Mouse (Mus musculus) heart, embryonic 13.5 days (tissue): Measurements from ENCODE around the gene Fdps. TPM values are rescaled to one million over a fixed set of nuclear protein-coding genes. Genes with fewer than 3 reads are reported as not detected.

Experiments used
- ATAC-seq: fragments of 200-750 bp; cut with Nextera tagmentation; 2 replicates; pipeline ENCODE4 v1.8.0; 2017; ENCODE audit warnings: moderate TSS enrichment; ENCODE audit not compliant: insufficient number of reproducible peaks, low FRiP score, low TSS enrichment; ENCODE audit errors: extremely low read depth
- H3K27ac ChIP-seq: fragments of 300-500 bp; sonication (generic); replicated peaks from 2 replicates; pipeline ENCODE4 v1.5.1; 2015; ENCODE audit warnings: moderate library complexity, mild to moderate bottlenecking, inconsistent platforms
- H3K27me3 ChIP-seq: fragments of 300-500 bp; sonication (generic); replicated peaks from 2 replicates; pipeline ENCODE4 v1.6.1; 2015; ENCODE audit warnings: mild to moderate bottlenecking, inconsistent platforms
- H3K36me3 ChIP-seq: fragments of 300-500 bp; sonication (generic); 2 replicates; pipeline ENCODE4 v1.6.1; 2015; ENCODE audit warnings: mild to moderate bottlenecking, inconsistent platforms
- H3K4me1 ChIP-seq: fragments of 300-500 bp; sonication (generic); 2 replicates; pipeline ENCODE4 v1.6.1; 2015; ENCODE audit warnings: inconsistent platforms
- H3K4me2 ChIP-seq: fragments of 300-500 bp; sonication (generic); 2 replicates; pipeline ENCODE4 v1.6.1; 2015; ENCODE audit warnings: inconsistent platforms, mild to moderate bottlenecking, moderate library complexity
- H3K4me3 ChIP-seq: fragments of 300-500 bp; sonication (generic); 2 replicates; pipeline ENCODE4 v1.5.1; 2015; ENCODE audit warnings: moderate library complexity, mild to moderate bottlenecking, inconsistent platforms
- H3K9ac ChIP-seq: fragments of 300-500 bp; sonication (generic); 2 replicates; pipeline ENCODE4 v1.6.1; 2015; ENCODE audit warnings: inconsistent platforms, mild to moderate bottlenecking, moderate library complexity
- H3K9me3 ChIP-seq: fragments of 300-500 bp; sonication (generic); 2 replicates; pipeline ENCODE4 v1.6.1; 2016; ENCODE audit warnings: inconsistent platforms
- WGBS: fragments of 180-500 bp; shearing (Covaris S2); methylation state at CpG from one replicate; pipeline ENCODE4 v1.1.7; 2015; ENCODE audit warnings: mixed read lengths; 5-methylcytosine and 5-hydroxymethylcytosine counted together
- polyA plus RNA-seq: library from polyadenylated mRNA; unstranded; fragments of >200 nt; fragmentation: Nextera tagmentation; extraction: Ambion mirVana; gene quantifications from 2 replicates; pipeline ENCODE4 v1.2.1, GENCODE M21; 2015

The Fdps gene
- polyA plus RNA-seq, 1 experiment from 2014 or later: 119 TPM

DNA sequence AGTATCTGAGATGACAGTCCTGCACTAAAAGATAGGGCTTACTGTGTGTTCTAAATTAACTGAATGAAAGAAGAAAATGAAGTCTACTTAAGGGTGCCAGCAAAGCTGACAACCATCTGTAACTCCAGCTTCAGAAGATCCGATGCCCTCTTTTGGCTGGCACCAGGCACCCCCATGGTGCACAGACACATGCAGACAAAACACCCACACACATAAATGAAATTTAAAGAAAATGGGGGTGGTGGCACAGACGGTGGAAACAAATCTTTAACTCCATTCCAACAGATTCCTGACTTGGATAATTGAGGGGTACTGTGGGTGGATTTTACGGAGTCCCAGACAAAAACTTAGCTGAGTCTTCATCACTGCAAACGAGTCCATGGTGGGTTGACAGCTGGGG is 30.1 kb upstream of the Fdps start:
- H3K4me3 ChIP-seq: peak overlapping the region; percentile 48
- no peak for ATAC-seq
- H3K4me1 ChIP-seq: peaks cover 21% of the 10 kb centered on the region
- peaks cover 33% of the 10 kb centered on the region for H3K27me3 ChIP-seq
- peak overlapping the region; percentile 79 for H3K4me2 ChIP-seq
- WGBS: 41% methylated on average over 4 of the region's 4 CpGs
- no peak overlapping the region for H3K9ac ChIP-seq
- no peaks in the 10 kb centered on the region for H3K36me3 ChIP-seq
- H3K27ac ChIP-seq: no peak overlapping the region
- no peaks in the 10 kb centered on the region for H3K9me3 ChIP-seq

- Histone ChIP-seq H3K27me3 (peaks cover 17% of the 10 kb centered on the region), H3K4me3 (no peak overlapping the region), H3K36me3 (no peaks in the 10 kb centered on the region), H3K9me3 (no peaks in the 10 kb centered on the region), H3K4me1 (peaks cover 21% of the 10 kb centered on the region), H3K9ac (no peak overlapping the region), H3K27ac (no peak overlapping the region), H3K4me2 (no peak overlapping the region)
- whole genome bisulfite sequencing: 83% methylated on average over 3 of the region's 3 CpGs
- ATAC-seq: no peak
Observed at GRCm38 (mm10) chr3:89129908-89130307, 28.1 kb upstream of the Fdps start.

DNA sequence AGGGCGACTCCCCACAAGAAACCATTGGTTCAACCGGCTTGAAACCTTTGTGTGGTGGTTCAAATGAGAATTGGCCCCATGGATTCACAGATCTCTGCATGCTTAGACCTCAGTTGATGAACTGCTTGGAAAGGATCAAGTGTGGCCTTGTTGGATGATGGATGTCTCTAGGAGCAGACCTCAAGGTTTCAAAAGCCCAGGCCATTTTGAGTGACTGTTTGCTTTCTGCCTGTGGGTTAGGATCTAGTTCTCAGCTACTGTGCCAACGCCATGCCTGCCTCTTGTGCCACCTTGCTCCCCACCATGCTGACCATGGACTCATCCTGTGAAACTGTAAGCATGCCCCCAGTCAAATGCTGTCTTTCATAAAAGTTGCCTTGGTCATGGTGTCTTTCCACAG is 24.2 kb upstream of the Fdps start:
- Histone ChIP-seq H3K4me2 (no peak overlapping the region), H3K4me3 (no peak overlapping the region), H3K36me3 (no peaks in the 10 kb centered on the region), H3K27me3 (no peaks in the 10 kb centered on the region), H3K27ac (no peak overlapping the region), H3K9ac (no peak overlapping the region), H3K9me3 (no peaks in the 10 kb centered on the region), H3K4me1 (peaks cover 16% of the 10 kb centered on the region)
- 82% methylated on average over 3 of the region's 3 CpGs for WGBS
- no peak for ATAC-seq

- H3K9ac ChIP-seq: no peak overlapping the region
- no peaks in the 10 kb centered on the region for H3K36me3 ChIP-seq
- H3K4me2 ChIP-seq: no peak overlapping the region
- H3K27me3 ChIP-seq: no peaks in the 10 kb centered on the region
- H3K27ac ChIP-seq: peak overlapping the region; percentile 52; the same call in 1 of the 2 replicates
- H3K4me1 ChIP-seq: peaks cover 16% of the 10 kb centered on the region
- no peak for ATAC-seq
- H3K4me3 ChIP-seq: no peak overlapping the region
- WGBS: 53% methylated on average over 3 of the region's 3 CpGs
- H3K9me3 ChIP-seq: no peaks in the 10 kb centered on the region
Observed at GRCm38 (mm10) chr3:89124241-89124640, 22.5 kb upstream of the Fdps start.

- 59% methylated on average over 2 of the region's 2 CpGs for WGBS
- no peaks in the 10 kb centered on the region for H3K9me3 ChIP-seq
- H3K36me3 ChIP-seq: no peaks in the 10 kb centered on the region
- H3K27ac ChIP-seq: no peak overlapping the region
- no peak for ATAC-seq
- no peak overlapping the region for H3K4me3 ChIP-seq
- no peak overlapping the region for H3K9ac ChIP-seq
- H3K27me3 ChIP-seq: no peaks in the 10 kb centered on the region
- no peak overlapping the region for H3K4me2 ChIP-seq
- H3K4me1 ChIP-seq: peaks cover 16% of the 10 kb centered on the region
Observed at GRCm38 (mm10) chr3:89123313-89123712, 21.6 kb upstream of the Fdps start.

GRCm38 (mm10) chr3:89115522-89115921 is 13.8 kb upstream of the Fdps start:
- no peak overlapping the region for H3K9ac ChIP-seq
- ATAC-seq: 0 out of 2 replicates have a peak, but pooled peaks have one; percentile 5
- 0% methylated on average over 2 of the region's 2 CpGs for WGBS

DNA sequence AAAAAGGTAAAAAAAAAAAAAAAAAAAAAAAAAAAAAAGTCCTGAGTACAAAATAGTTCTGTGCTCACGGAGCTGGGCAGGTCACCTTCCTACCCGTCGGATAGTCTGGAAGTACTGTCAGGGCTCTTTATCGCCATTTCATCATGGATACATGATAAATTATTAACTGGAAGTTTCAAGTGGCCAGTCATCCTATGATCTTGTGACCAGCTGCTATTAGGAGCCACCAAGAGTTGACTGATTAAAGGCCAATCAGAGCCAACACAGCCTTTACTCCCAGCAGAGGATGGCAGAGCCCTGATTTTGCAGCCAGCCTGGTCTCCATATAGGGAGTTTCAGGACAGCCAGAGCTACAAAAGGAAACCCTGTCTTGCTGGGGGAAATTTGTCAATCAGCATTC is 11.3 kb upstream of the Fdps start:
- Histone ChIP-seq H3K4me2 (no peak overlapping the region), H3K27me3 (no peaks in the 10 kb centered on the region), H3K9me3 (no peaks in the 10 kb centered on the region), H3K36me3 (no peaks in the 10 kb centered on the region), H3K9ac (no peak overlapping the region), H3K4me3 (no peak overlapping the region), H3K4me1 (no peaks in the 10 kb centered on the region), H3K27ac (no peak overlapping the region)
- ATAC-seq: no peak
- WGBS: 79% methylated on average over 4 of the region's 4 CpGs

More at GRCm38 (mm10) chr3:89115522-89115921, 13.8 kb upstream of the Fdps start:
- no peaks in the 10 kb centered on the region for H3K9me3 ChIP-seq
- no peak overlapping the region for H3K4me3 ChIP-seq
- no peaks in the 10 kb centered on the region for H3K36me3 ChIP-seq
- no peak overlapping the region for H3K4me2 ChIP-seq
- no peaks in the 10 kb centered on the region for H3K27me3 ChIP-seq
- H3K4me1 ChIP-seq: no peaks in the 10 kb centered on the region
- no peak overlapping the region for H3K27ac ChIP-seq

- WGBS: 52% methylated on average over 1 of the region's 1 CpGs
- no peaks in the 10 kb centered on the region for H3K27me3 ChIP-seq
Observed at GRCm38 (mm10) chr3:89108146-89108545, 6.4 kb upstream of the Fdps start.

DNA sequence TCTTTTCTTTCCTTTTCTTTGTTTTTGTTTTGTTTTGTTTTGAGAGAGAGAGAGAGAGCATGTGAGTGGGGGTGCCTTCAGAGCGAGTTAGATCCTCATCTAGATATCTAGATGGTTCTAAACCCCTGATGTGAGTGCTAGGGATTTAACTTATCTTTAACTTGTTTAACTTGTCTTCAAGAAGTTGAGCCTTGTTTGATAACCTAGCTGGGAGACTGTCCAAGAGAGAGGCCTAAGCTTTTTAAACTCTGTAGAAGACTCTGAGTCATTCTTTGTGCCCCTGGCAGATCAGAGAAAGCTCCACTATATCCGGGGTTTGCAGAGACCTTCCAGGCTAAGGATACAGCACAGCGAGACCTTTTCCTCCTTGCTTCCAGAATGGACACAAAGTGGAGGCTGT is 5.8 kb upstream of the Fdps start:
- Histone ChIP-seq H3K9me3 (no peaks in the 10 kb centered on the region), H3K27ac (no peak overlapping the region), H3K27me3 (no peaks in the 10 kb centered on the region), H3K36me3 (no peaks in the 10 kb centered on the region), H3K9ac (no peak overlapping the region), H3K4me3 (no peak overlapping the region), H3K4me2 (no peak overlapping the region), H3K4me1 (peaks cover 2% of the 10 kb centered on the region; the same call in 1 of the 2 replicates)
- no peak for ATAC-seq
- WGBS: 44% methylated on average over 3 of the region's 3 CpGs

More at GRCm38 (mm10) chr3:89108146-89108545, 6.4 kb upstream of the Fdps start:
- ATAC-seq: no peak
- Histone ChIP-seq H3K9ac (no peak overlapping the region), H3K4me2 (no peak overlapping the region), H3K4me1 (no peaks in the 10 kb centered on the region), H3K36me3 (no peaks in the 10 kb centered on the region), H3K9me3 (no peaks in the 10 kb centered on the region), H3K4me3 (no peak overlapping the region), H3K27ac (no peak overlapping the region)

- no peak for ATAC-seq
- peaks cover 7% of the 10 kb centered on the region for H3K4me1 ChIP-seq
- H3K4me2 ChIP-seq: no peak overlapping the region
- no peak overlapping the region for H3K4me3 ChIP-seq
- no peaks in the 10 kb centered on the region for H3K9me3 ChIP-seq
- no peaks in the 10 kb centered on the region for H3K27me3 ChIP-seq
- no peak overlapping the region for H3K9ac ChIP-seq
- no peak overlapping the region for H3K27ac ChIP-seq
- H3K36me3 ChIP-seq: no peaks in the 10 kb centered on the region
Observed at GRCm38 (mm10) chr3:89106881-89107280, 5.1 kb upstream of the Fdps start.

- Histone ChIP-seq H3K9me3 (no peaks in the 10 kb centered on the region), H3K36me3 (peaks cover 20% of the 10 kb centered on the region), H3K27ac (no peak overlapping the region), H3K9ac (no peak overlapping the region), H3K4me1 (peaks cover 28% of the 10 kb centered on the region), H3K27me3 (no peaks in the 10 kb centered on the region), H3K4me3 (no peak overlapping the region), H3K4me2 (no peak overlapping the region)
- WGBS: 73% methylated on average over 4 of the region's 4 CpGs
- no peak for ATAC-seq
Observed at GRCm38 (mm10) chr3:89103291-89103595, 1.5 kb upstream of the Fdps start.

- Histone ChIP-seq H3K36me3 (peaks cover 25% of the 10 kb centered on the region), H3K9ac (peak overlapping the region; percentile 69), H3K27me3 (no peaks in the 10 kb centered on the region), H3K4me2 (peak overlapping the region; percentile 71), H3K9me3 (no peaks in the 10 kb centered on the region), H3K4me3 (peak overlapping the region; percentile 80), H3K4me1 (peaks cover 28% of the 10 kb centered on the region), H3K27ac (no peak overlapping the region)
- no peak for ATAC-seq
- 56% methylated on average over 12 of the region's 12 CpGs for WGBS
Observed at GRCm38 (mm10) chr3:89102495-89103290, 934 bp upstream of the Fdps start.
